Mouse (Mus musculus): ENCODE measurements at regions not wholly inside any gene's neighbourhood (a gene's known extent, or its start where the extent isn't known, plus 50 kb on each side); places are given as distances from the start of the nearest gene placed in this dataset.
"Not testable (repeated sequence)": the region's sequence is repeated elsewhere in the genome, so short reads cannot be mapped to it uniquely, and the experiment has no call there.

GRCm38 (mm10) chr4:105728696-105729095, 61.0 kb upstream of the Gm12728 start:
- DNase-seq (ENCODE audit: low spot score in 2 of 2) = no peak

GRCm38 (mm10) chr4:105730900-105731299, 58.8 kb upstream of the Gm12728 start:
- DNase-seq (ENCODE audit: low spot score in 2 of 2) = no peak

DNA sequence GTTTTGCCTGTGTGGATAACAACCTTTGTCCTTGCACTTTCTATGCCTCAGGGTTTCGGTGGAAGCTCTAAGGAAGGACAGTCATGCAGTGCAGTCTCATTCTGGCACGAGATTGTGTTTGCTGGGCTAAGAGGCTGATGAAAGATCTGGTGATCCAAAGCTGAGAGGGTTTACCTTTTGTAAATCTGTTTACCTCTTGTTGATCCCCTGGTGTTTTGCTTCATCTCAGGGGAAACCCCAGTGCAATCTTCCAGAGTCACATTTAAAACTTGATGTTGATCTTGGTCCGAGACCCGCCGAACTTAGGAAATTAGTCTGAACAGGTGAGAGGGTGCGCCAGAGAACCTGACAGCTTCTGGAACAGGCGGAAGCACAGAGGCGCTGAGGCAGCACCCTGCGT, 54.6 kb upstream of the Gm12728 start:
- DNase-seq (ENCODE audit: low spot score in 2 of 2) = not testable (repeated sequence)

Data from layer of hippocampus, postnatal 14 days (tissue).